Mouse (Mus musculus): ENCODE data around the gene Zfp367. TPM values are rescaled to one million over a fixed set of nuclear protein-coding genes. Genes with fewer than 3 reads are reported as not detected.
A peak's percentile ranks its signal among the peaks of the same experiment; 100 is the strongest.

Zfp367 gene
- polyA plus RNA-seq, 1 experiment = 7.1 TPM

DNA sequence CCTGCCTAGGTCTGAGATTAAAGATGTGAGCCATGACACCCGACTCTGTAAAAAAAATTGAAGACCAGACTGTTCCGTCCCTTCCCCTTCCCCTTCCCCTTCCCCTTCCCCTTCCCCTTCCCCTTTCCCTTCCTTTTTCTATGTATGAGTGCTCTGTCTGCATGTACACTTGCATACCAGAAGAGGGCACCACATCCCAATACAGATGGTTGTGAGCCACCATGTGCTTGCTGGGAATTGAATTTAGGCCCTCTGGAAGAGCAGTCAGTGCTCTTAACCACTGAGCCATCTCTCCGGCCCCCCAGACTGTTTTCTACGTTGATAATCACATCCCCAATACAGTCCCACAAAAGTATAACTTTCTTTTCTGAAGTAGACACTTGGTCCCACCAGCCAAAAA lies 27.3 kb upstream of the Zfp367 start:
- H3K4me3 ChIP-seq (ENCODE audit: insufficient read depth, poor library complexity, severe bottlenecking) = no peak overlapping the region
- H3K27me3 ChIP-seq (ENCODE audit: control insufficient read depth, insufficient read depth, insufficient read length) = no peaks in the 10 kb centered on the region
- H3K79me2 ChIP-seq (ENCODE audit: control insufficient read depth, insufficient read depth) = no peaks in the 10 kb centered on the region
- no peak for TF ChIP-seq CTCF (IDR thresholded peaks at IDR 0.05; ENCODE audit: control insufficient read depth, insufficient read depth, insufficient read length)
- TF ChIP-seq MYOG (IDR thresholded peaks at IDR 0.05; ENCODE audit: control insufficient read depth, extremely low read depth, insufficient read length) = no peak
- TF ChIP-seq USF1 (IDR thresholded peaks at IDR 0.05; ENCODE audit: low read depth) = no peak
- TF ChIP-seq MAX (IDR thresholded peaks at IDR 0.05) = no peak
- TF ChIP-seq MYOD1 (IDR thresholded peaks at IDR 0.05; ENCODE audit: control insufficient read depth, insufficient read length, low read depth) = no peak
- TF ChIP-seq CEBPB (IDR thresholded peaks at IDR 0.05; ENCODE audit: low read depth) = no peak
- no peak for TF ChIP-seq FOSL1 (IDR thresholded peaks at IDR 0.05; ENCODE audit: insufficient read depth, low read length, poor library complexity, severe bottlenecking)
- H3K36me3 ChIP-seq (ENCODE audit: control insufficient read depth, insufficient read depth) = peaks cover 4% of the 10 kb centered on the region
- H3K79me3 ChIP-seq (ENCODE audit: low read depth) = no peaks in the 10 kb centered on the region
- H3ac ChIP-seq (ENCODE audit: control insufficient read depth, insufficient read length, low read depth) = no peak overlapping the region

GRCm38 (mm10) chr13:64178746-64179652 lies 26.0 kb upstream of the Zfp367 start:
- Histone ChIP-seq H3K79me3 (ENCODE audit: low read depth) (no peaks in the 10 kb centered on the region), H3ac (ENCODE audit: control insufficient read depth, insufficient read length, low read depth) (no peak overlapping the region), H3K79me2 (ENCODE audit: control insufficient read depth, insufficient read depth) (no peaks in the 10 kb centered on the region), H3K4me3 (ENCODE audit: insufficient read depth, poor library complexity, severe bottlenecking) (no peak overlapping the region), H3K27me3 (ENCODE audit: control insufficient read depth, insufficient read depth, insufficient read length) (no peaks in the 10 kb centered on the region), H3K36me3 (ENCODE audit: control insufficient read depth, insufficient read depth) (peaks cover 4% of the 10 kb centered on the region)
- TF ChIP-seq MAX (IDR thresholded peaks at IDR 0.05) = no peak
- TF ChIP-seq CTCF (IDR thresholded peaks at IDR 0.05; ENCODE audit: control insufficient read depth, insufficient read depth, insufficient read length) = no peak
- TF ChIP-seq MYOG (IDR thresholded peaks at IDR 0.05; ENCODE audit: control insufficient read depth, extremely low read depth, insufficient read length) = no peak
- TF ChIP-seq USF1 (IDR thresholded peaks at IDR 0.05; ENCODE audit: low read depth) = no peak
- TF ChIP-seq MYOD1 (IDR thresholded peaks at IDR 0.05; ENCODE audit: control insufficient read depth, insufficient read length, low read depth) = no peak
- no peak for TF ChIP-seq FOSL1 (IDR thresholded peaks at IDR 0.05; ENCODE audit: insufficient read depth, low read length, poor library complexity, severe bottlenecking)
- TF ChIP-seq CEBPB (IDR thresholded peaks at IDR 0.05; ENCODE audit: low read depth) = no peak

- TF ChIP-seq MYOG (IDR thresholded peaks at IDR 0.05; ENCODE audit: control insufficient read depth, extremely low read depth, insufficient read length) (no peak), CTCF (IDR thresholded peaks at IDR 0.05; ENCODE audit: control insufficient read depth, insufficient read depth, insufficient read length) (no peak), MAX (IDR thresholded peaks at IDR 0.05) (no peak), CEBPB (IDR thresholded peaks at IDR 0.05; ENCODE audit: low read depth) (no peak), MYOD1 (IDR thresholded peaks at IDR 0.05; ENCODE audit: control insufficient read depth, insufficient read length, low read depth) (no peak), FOSL1 (IDR thresholded peaks at IDR 0.05; ENCODE audit: insufficient read depth, low read length, poor library complexity, severe bottlenecking) (no peak), USF1 (IDR thresholded peaks at IDR 0.05; ENCODE audit: low read depth) (no peak)
- Histone ChIP-seq H3ac (ENCODE audit: control insufficient read depth, insufficient read length, low read depth) (no peak overlapping the region), H3K4me3 (ENCODE audit: insufficient read depth, poor library complexity, severe bottlenecking) (no peak overlapping the region), H3K36me3 (ENCODE audit: control insufficient read depth, insufficient read depth) (peaks cover 5% of the 10 kb centered on the region), H3K27me3 (ENCODE audit: control insufficient read depth, insufficient read depth, insufficient read length) (no peaks in the 10 kb centered on the region), H3K79me3 (ENCODE audit: low read depth) (no peaks in the 10 kb centered on the region), H3K79me2 (ENCODE audit: control insufficient read depth, insufficient read depth) (no peaks in the 10 kb centered on the region)
Measured at GRCm38 (mm10) chr13:64178000-64178399, 25.0 kb upstream of the Zfp367 start.

DNA sequence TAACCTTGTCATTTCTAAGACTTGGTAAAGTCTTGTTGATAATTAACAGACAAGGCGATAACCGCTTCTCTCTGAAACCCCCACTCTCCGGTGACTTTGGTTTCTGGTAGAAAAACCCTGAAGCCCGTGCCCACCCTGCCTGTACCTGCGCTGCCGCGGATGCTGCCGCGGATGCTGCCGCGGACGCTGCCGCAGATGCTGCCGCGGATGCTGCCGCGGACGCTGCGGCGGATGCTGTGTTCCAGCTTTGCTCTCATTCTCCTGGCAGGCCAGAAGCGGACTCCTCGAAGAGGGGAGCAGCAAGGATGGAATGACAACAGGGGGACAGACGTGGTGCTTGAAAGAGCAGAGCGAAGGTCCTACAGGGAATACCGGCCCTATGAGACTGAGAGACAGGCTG lies 16.7 kb upstream of the Zfp367 start:
- TF ChIP-seq MYOG (IDR thresholded peaks at IDR 0.05; ENCODE audit: control insufficient read depth, extremely low read depth, insufficient read length) = no peak
- TF ChIP-seq CEBPB (IDR thresholded peaks at IDR 0.05; ENCODE audit: low read depth) = no peak
- TF ChIP-seq FOSL1 (IDR thresholded peaks at IDR 0.05; ENCODE audit: insufficient read depth, low read length, poor library complexity, severe bottlenecking) = no peak
- TF ChIP-seq USF1 (IDR thresholded peaks at IDR 0.05; ENCODE audit: low read depth) = no peak
- TF ChIP-seq CTCF (IDR thresholded peaks at IDR 0.05; ENCODE audit: control insufficient read depth, insufficient read depth, insufficient read length) = no peak
- TF ChIP-seq MYOD1 (IDR thresholded peaks at IDR 0.05; ENCODE audit: control insufficient read depth, insufficient read length, low read depth) = no peak
- no peak for TF ChIP-seq MAX (IDR thresholded peaks at IDR 0.05)
- Histone ChIP-seq H3ac (ENCODE audit: control insufficient read depth, insufficient read length, low read depth) (no peak overlapping the region), H3K27me3 (ENCODE audit: control insufficient read depth, insufficient read depth, insufficient read length) (no peaks in the 10 kb centered on the region), H3K79me3 (ENCODE audit: low read depth) (peaks cover 2% of the 10 kb centered on the region), H3K36me3 (ENCODE audit: control insufficient read depth, insufficient read depth) (peaks cover 7% of the 10 kb centered on the region), H3K4me3 (ENCODE audit: insufficient read depth, poor library complexity, severe bottlenecking) (no peak overlapping the region), H3K79me2 (ENCODE audit: control insufficient read depth, insufficient read depth) (no peaks in the 10 kb centered on the region)

DNA sequence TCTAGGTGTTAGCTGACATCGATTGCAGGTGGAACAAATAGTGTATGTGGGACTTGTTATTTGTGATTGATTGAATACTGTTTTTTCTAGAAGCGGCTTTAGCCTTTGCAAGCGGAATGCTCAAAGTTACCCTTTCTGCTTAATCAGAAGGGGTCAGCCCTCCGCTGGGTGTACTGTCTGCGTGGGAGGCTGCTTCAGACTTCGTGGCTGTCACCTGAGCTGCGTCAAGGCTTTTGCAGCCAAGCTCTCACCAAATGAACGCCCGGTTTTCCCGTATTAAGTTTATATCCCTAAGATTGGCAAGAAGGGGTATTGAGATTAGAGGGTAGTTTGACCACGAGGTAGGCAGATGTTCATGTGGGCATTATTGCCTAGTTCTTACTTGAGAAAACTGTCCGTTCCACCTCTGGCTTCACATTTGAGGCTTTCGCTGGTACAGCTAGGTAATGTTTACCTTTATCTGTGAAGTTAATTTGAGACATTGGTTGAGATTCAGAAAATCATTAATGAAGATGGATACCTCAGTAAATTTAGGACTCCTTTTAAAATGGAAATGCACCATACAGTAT lies 10.2 kb upstream of the Zfp367 start:
- peaks cover 12% of the 10 kb centered on the region for H3K79me3 ChIP-seq (ENCODE audit: low read depth)
- peak overlapping the region; percentile 63 for H3K4me3 ChIP-seq (ENCODE audit: insufficient read depth, poor library complexity, severe bottlenecking)
- H3ac ChIP-seq (ENCODE audit: control insufficient read depth, insufficient read length, low read depth) = peak overlapping the region; percentile 91
- TF ChIP-seq MYOG (IDR thresholded peaks at IDR 0.05; ENCODE audit: control insufficient read depth, extremely low read depth, insufficient read length) (no peak), FOSL1 (IDR thresholded peaks at IDR 0.05; ENCODE audit: insufficient read depth, low read length, poor library complexity, severe bottlenecking) (no peak)
- H3K27me3 ChIP-seq (ENCODE audit: control insufficient read depth, insufficient read depth, insufficient read length) = no peaks in the 10 kb centered on the region
- H3K79me2 ChIP-seq (ENCODE audit: control insufficient read depth, insufficient read depth) = peaks cover 24% of the 10 kb centered on the region
- H3K36me3 ChIP-seq (ENCODE audit: control insufficient read depth, insufficient read depth) = no peaks in the 10 kb centered on the region
